Mouse (Mus musculus) brown adipose tissue, adult 24 weeks (tissue): ENCODE data around the gene Pappa2. TPM values are rescaled to one million over a fixed set of nuclear protein-coding genes. Genes with fewer than 3 reads are reported as not detected.

ENCODE experiments used
- H3K27ac ChIP-seq: fragments of 200-500 bp; replicated peaks from 2 replicates; pipeline ENCODE4 v1.5.1; 2012; ENCODE audit warnings: low read depth, mild to moderate bottlenecking, low read length
- H3K4me1 ChIP-seq: fragments of 200-500 bp; 2 replicates; pipeline ENCODE4 v1.6.1; 2012; ENCODE audit warnings: low read length, mixed read lengths; ENCODE audit not compliant: control insufficient read depth, insufficient read depth, insufficient read length
- H3K4me3 ChIP-seq: fragments of 200-500 bp; 2 replicates; pipeline ENCODE4 v1.5.1; 2012; ENCODE audit warnings: low read depth, mild to moderate bottlenecking, low read length, moderate library complexity; ENCODE audit not compliant: insufficient read depth
- polyA plus RNA-seq: library from polyadenylated mRNA; stranded (reverse); fragments of >200 nt; gene quantifications from 2 replicates; pipeline ENCODE4 v1.2.4, GENCODE M21; 2012; ENCODE audit not compliant: missing spikeins, insufficient read depth, insufficient read length

Gene Pappa2
- not detected in 2 replicates for polyA plus RNA-seq

GRCm38 (mm10) chr1:158980390-158980789 is at the start of gene Pappa2:
Gene Pappa2 (minus strand): TSS chr1:158980490.
- no peak within 1 kb of the TSS for H3K27ac ChIP-seq
- H3K4me3 ChIP-seq: no peak within 1 kb of the TSS
- no peaks in the 10 kb centered on the region for H3K4me1 ChIP-seq

DNA sequence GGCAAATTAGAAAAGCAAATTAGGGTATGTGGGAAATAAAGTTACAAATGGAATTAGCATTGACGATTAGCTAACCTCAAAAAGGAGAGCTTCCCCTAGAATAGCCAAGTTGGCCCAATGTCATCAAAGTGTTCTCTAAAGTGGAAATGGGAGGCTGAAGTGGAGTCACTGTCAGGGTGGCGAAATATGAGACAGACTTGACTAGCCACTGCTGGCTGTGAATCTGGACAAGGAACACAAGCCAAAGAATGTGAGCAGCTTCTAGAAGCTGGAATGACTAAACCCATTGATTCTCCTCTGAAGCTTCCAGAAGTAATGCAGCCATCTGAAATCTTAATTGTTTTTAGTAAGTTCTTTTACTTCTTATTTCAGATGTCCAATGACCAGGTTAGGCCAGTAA is 48.8 kb upstream of the Pappa2 start:
- no peak overlapping the region for H3K4me3 ChIP-seq
- no peak overlapping the region for H3K27ac ChIP-seq
- no peaks in the 10 kb centered on the region for H3K4me1 ChIP-seq

DNA sequence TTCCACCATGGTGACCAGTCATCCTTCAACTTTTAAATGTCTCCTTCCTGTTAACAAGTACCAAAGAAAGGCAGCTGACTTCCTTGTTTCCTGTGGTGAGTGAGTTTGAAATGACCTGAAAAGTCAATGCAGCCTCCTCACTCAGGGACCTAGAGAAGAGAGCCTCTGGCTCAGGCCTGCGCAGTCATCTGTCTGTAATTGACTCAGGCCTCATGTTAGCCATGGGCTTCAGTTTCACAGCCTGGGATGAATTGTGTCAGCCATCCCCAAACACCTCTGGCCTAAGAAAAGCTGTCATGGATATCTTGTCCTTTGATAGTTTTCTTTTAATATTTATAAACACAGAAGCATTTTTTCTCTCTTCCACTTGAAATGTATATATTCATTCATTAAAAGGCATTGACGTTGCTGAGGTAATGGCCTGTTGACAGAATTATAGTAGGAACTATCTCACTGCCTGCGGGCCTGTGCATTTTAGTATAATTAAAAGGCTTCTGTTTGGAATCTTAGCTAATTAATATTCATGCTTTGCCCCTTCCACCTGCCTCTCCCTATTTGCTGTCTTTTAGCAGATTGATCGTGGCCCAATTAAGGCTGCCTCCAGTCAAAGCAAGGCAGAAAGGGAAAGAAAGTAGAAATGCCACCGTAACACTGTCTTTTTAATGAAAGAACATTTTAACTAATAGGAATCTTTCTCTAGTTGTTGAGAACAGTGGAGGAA is 34.8 kb upstream of the Pappa2 start:
- no peak overlapping the region for H3K4me3 ChIP-seq
- no peaks in the 10 kb centered on the region for H3K4me1 ChIP-seq
- H3K27ac ChIP-seq: no peak overlapping the region

- Histone ChIP-seq H3K4me3 (no peak overlapping the region), H3K27ac (no peak overlapping the region), H3K4me1 (no peaks in the 10 kb centered on the region)
Observed at GRCm38 (mm10) chr1:158987042-158987441, 6.8 kb upstream of the Pappa2 start.

DNA sequence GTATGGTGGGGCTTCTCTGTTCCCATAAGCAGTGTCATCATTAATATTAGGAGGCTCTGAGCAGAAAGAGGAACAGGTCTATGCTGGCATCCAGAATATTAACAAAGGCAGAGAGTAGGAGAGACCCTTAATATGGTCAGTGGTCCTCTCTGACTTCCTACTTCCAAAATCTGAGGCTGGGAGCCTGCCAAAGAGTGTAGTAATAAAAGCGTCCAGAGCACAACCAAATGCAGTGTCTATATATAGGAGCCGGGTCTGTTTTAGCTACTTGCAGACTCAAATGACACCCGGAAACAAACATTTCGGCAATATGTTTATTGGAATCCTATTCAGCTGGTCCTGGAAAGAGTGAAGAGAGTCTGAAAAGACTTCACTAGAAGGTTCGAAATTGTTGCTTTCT is 17.9 kb downstream of the Pappa2 start:
- H3K4me3 ChIP-seq: no peak overlapping the region
- no peak overlapping the region for H3K27ac ChIP-seq
- H3K4me1 ChIP-seq: no peaks in the 10 kb centered on the region

- no peaks in the 10 kb centered on the region for H3K4me1 ChIP-seq
- no peak overlapping the region for H3K4me3 ChIP-seq
- no peak overlapping the region for H3K27ac ChIP-seq
Observed at GRCm38 (mm10) chr1:158960984-158961383, 19.3 kb downstream of the Pappa2 start.

GRCm38 (mm10) chr1:158960549-158960948 is 19.7 kb downstream of the Pappa2 start:
- no peaks in the 10 kb centered on the region for H3K4me1 ChIP-seq
- H3K4me3 ChIP-seq: no peak overlapping the region
- no peak overlapping the region for H3K27ac ChIP-seq

DNA sequence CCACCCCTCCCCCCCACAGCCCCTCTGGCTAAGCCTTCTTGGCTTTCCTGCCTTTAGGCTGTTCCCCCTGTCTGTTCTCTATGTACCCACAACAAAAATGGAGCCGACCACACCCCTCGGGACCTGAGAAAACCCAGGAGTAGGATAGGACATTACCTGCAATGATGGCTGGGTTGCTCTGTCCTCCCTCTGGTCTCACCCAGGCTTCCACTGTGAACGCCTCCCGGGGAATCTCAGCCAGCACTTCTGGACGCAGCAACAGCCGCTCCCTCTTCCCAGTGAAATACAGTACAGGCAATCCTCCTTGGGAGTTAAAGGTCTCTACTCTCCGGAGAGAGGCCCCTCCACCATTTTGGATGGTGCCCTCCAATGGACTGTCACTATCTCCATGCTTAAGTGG is 23.9 kb downstream of the Pappa2 start:
- Histone ChIP-seq H3K27ac (no peak overlapping the region), H3K4me1 (no peaks in the 10 kb centered on the region), H3K4me3 (no peak overlapping the region)

DNA sequence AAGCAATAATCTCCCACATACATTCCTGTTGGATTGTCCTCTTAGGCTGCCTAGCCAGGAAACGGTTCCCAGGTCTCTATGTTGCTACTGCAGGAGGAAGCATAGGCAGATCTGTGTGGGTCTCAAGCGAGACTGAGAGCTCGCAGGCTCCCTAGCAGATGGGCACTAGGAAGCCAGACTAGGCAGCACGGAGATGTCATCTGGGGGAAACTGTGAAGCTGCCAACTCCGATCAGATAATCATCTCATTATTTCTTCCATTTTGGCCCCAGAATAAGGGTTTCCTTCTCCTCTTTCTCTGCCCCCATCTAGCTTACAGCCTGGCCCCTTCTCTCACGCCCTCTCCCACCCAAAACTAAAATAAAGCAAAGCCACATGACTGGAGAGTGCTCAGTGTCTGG is 25.5 kb downstream of the Pappa2 start:
- Histone ChIP-seq H3K27ac (no peak overlapping the region), H3K4me1 (no peaks in the 10 kb centered on the region), H3K4me3 (no peak overlapping the region)

- H3K4me3 ChIP-seq: no peak overlapping the region
- no peak overlapping the region for H3K27ac ChIP-seq
- H3K4me1 ChIP-seq: no peaks in the 10 kb centered on the region
Observed at GRCm38 (mm10) chr1:158953479-158954207, 26.6 kb downstream of the Pappa2 start.

DNA sequence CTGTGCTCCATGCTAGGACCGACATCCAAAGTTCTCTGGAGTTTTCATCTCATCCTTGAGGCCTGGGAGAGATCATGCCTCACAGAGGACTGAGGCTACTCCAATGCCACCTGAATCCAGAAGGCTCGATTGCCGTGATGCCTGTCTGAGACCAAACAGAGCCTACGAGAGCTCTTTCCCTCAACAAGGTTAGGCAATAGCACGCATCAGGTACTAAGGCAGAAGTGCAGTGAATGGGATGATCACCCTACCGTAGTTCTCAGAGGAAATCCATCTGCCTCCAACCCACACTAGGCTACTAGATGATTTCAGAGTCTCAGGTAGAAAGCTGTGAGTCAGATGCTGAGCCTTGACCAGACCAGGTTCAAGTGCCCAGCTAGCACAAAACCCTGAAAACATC is 31.2 kb downstream of the Pappa2 start:
- H3K27ac ChIP-seq: no peak overlapping the region
- H3K4me1 ChIP-seq: no peaks in the 10 kb centered on the region
- no peak overlapping the region for H3K4me3 ChIP-seq

- no peak overlapping the region for H3K4me3 ChIP-seq
- H3K4me1 ChIP-seq: no peaks in the 10 kb centered on the region
- no peak overlapping the region for H3K27ac ChIP-seq
Observed at GRCm38 (mm10) chr1:158947981-158948735, 32.1 kb downstream of the Pappa2 start.

- H3K27ac ChIP-seq: no peak overlapping the region
- no peaks in the 10 kb centered on the region for H3K4me1 ChIP-seq
- no peak overlapping the region for H3K4me3 ChIP-seq
Observed at GRCm38 (mm10) chr1:158944936-158945335, 35.4 kb downstream of the Pappa2 start.

DNA sequence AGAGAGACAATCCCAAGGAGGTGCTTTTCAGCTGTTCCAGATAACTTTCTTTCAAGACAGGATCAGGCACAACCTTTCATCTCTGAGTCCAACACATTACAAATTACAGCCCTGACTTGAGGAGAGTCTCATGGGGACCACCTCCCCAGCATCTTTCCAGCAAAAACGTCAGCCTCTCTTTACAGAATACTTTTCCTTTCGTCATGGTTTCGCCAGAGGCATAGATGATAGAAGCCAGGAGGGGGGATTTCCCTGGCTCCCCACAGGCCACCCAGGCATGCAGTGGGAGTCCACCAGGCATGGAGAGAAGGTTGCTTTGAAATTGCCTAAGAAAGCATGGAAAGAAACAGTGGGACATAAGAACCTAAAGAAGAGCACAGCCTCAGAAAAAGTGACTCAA is 37.4 kb downstream of the Pappa2 start:
- Histone ChIP-seq H3K27ac (no peak overlapping the region), H3K4me1 (no peaks in the 10 kb centered on the region), H3K4me3 (no peak overlapping the region)

- H3K27ac ChIP-seq: no peak overlapping the region
- H3K4me1 ChIP-seq: no peaks in the 10 kb centered on the region
- no peak overlapping the region for H3K4me3 ChIP-seq
Observed at GRCm38 (mm10) chr1:158940966-158941365, 39.3 kb downstream of the Pappa2 start.
